Mouse (Mus musculus): ENCODE data around the gene Trim50.

GRCm38 (mm10) chr5:135331161-135331560 is 21.9 kb upstream of the Trim50 start:
- no peak for TF ChIP-seq FOSL1 (IDR thresholded peaks at IDR 0.05; ENCODE audit: insufficient read depth, low read length, poor library complexity, severe bottlenecking)
- no peak for TF ChIP-seq CTCF (IDR thresholded peaks at IDR 0.05; ENCODE audit: control insufficient read depth, insufficient read depth, insufficient read length)
- no peak for TF ChIP-seq USF1 (IDR thresholded peaks at IDR 0.05; ENCODE audit: low read depth)
- TF ChIP-seq MYOD1 (IDR thresholded peaks at IDR 0.05; ENCODE audit: control insufficient read depth, insufficient read length, low read depth) = no peak

Measured in C2C12 (cell line).